Mouse (Mus musculus): ENCODE measurements around the gene Rhbdd1. TPM values are rescaled to one million over a fixed set of nuclear protein-coding genes. Genes with fewer than 3 reads are reported as not detected.

The Rhbdd1 gene
- total and polyA plus RNA-seq, 3 experiments = 7.5 to 10.4 TPM; not detected in 1

- H3K27ac ChIP-seq (ENCODE audit: control insufficient read depth, low read depth, low read length) = no peak overlapping the region
- H3K9ac ChIP-seq (ENCODE audit: control insufficient read depth, low read depth, low read length, poor library complexity, severe bottlenecking) = no peak overlapping the region
- no peak overlapping the region for H3K4me3 ChIP-seq (ENCODE audit: control insufficient read depth in 1 of 2, insufficient read depth in 1 of 2, low read depth in 2 of 2, low read length in 2 of 2)
- H3K9me3 ChIP-seq (replicated peaks; ENCODE audit: insufficient read depth, low read length) = no peaks in the 10 kb centered on the region
- TF ChIP-seq GABPA (IDR thresholded peaks at IDR 0.05; ENCODE audit: low read depth, low read length) (no peak), GATA1 (IDR thresholded peaks at IDR 0.05; ENCODE audit: low read depth, low read length) (no peak)
- H3K4me1 ChIP-seq (ENCODE audit: control insufficient read depth in 1 of 2, insufficient read depth in 2 of 2, low read length in 2 of 2) = no peaks in the 10 kb centered on the region
- H3K79me2 ChIP-seq (ENCODE audit: control insufficient read depth, insufficient read depth, low read length, poor library complexity) = no peaks in the 10 kb centered on the region
- H3K36me3 ChIP-seq (ENCODE audit: control insufficient read depth in 1 of 2, insufficient read depth in 2 of 2, low read length in 2 of 2) = no peaks in the 10 kb centered on the region
- no peaks in the 10 kb centered on the region for H3K27me3 ChIP-seq (ENCODE audit: control insufficient read depth in 1 of 2, insufficient read depth in 2 of 2, low read length in 2 of 2)
- DNase-seq (ENCODE audit: low read depth, low spot score) = no peak
Measured at GRCm38 (mm10) chr1:82474461-82474961, 158.3 kb downstream of the Rhbdd1 start.

- Histone ChIP-seq H3K27ac (ENCODE audit: control insufficient read depth, low read depth, low read length) (no peak overlapping the region), H3K27me3 (ENCODE audit: control insufficient read depth in 1 of 2, insufficient read depth in 2 of 2, low read length in 2 of 2) (no peaks in the 10 kb centered on the region), H3K4me1 (ENCODE audit: control insufficient read depth in 1 of 2, insufficient read depth in 2 of 2, low read length in 2 of 2) (no peaks in the 10 kb centered on the region), H3K9me3 (replicated peaks; ENCODE audit: insufficient read depth, low read length) (no peaks in the 10 kb centered on the region), H3K4me3 (ENCODE audit: control insufficient read depth in 1 of 2, insufficient read depth in 1 of 2, low read depth in 2 of 2, low read length in 2 of 2) (no peak overlapping the region), H3K36me3 (ENCODE audit: control insufficient read depth in 1 of 2, insufficient read depth in 2 of 2, low read length in 2 of 2) (no peaks in the 10 kb centered on the region), H3K79me2 (ENCODE audit: control insufficient read depth, insufficient read depth, low read length, poor library complexity) (no peaks in the 10 kb centered on the region), H3K9ac (ENCODE audit: control insufficient read depth, low read depth, low read length, poor library complexity, severe bottlenecking) (no peak overlapping the region)
- DNase-seq (ENCODE audit: low read depth, low spot score) = no peak
- TF ChIP-seq CHD1 (IDR thresholded peaks at IDR 0.05; ENCODE audit: low read depth, low read length) (no peak), CHD2 (IDR thresholded peaks at IDR 0.05; ENCODE audit: low read length) (no peak), TAL1 (IDR thresholded peaks at IDR 0.05; ENCODE audit: low read length) (no peak)
Measured at GRCm38 (mm10) chr1:82475254-82475653, 159.0 kb downstream of the Rhbdd1 start.

- TF ChIP-seq RCOR1 (IDR thresholded peaks at IDR 0.05; ENCODE audit: low read depth, low read length) (no peak), EP300 (IDR thresholded peaks at IDR 0.05; ENCODE audit: low read depth in 1 of 2, low read length in 2 of 2) (no peak), CTCF (IDR thresholded peaks at IDR 0.05 in 2 of 3, conservative IDR thresholded peaks at IDR 0.05 in 1 of 3; ENCODE audit: control insufficient read depth in 1 of 3, insufficient read depth in 1 of 3, low read depth in 2 of 3, low read length in 3 of 3, poor library complexity in 1 of 3, severe bottlenecking in 1 of 3) (no peak), ZNF384 (IDR thresholded peaks at IDR 0.05; ENCODE audit: low read depth, low read length) (no peak), TAL1 (IDR thresholded peaks at IDR 0.05; ENCODE audit: low read length) (no peak), RAD21 (IDR thresholded peaks at IDR 0.05; ENCODE audit: low read depth, low read length) (no peak), HCFC1 (IDR thresholded peaks at IDR 0.05; ENCODE audit: low read depth, low read length) (no peak), MAFK (IDR thresholded peaks at IDR 0.05; ENCODE audit: borderline replicate concordance, low read depth, low read length) (no peak), KAT2A (conservative IDR thresholded peaks at IDR 0.05; ENCODE audit: low read depth, low read length) (no peak), ELF1 (IDR thresholded peaks at IDR 0.05; ENCODE audit: low read depth, low read length) (no peak), MYB (IDR thresholded peaks at IDR 0.05; ENCODE audit: low read depth, low read length) (no peak), GATA1 (IDR thresholded peaks at IDR 0.05; ENCODE audit: low read depth, low read length) (no peak), CHD1 (IDR thresholded peaks at IDR 0.05; ENCODE audit: low read depth, low read length) (no peak), MYC (IDR thresholded peaks at IDR 0.05; ENCODE audit: low read depth, low read length) (no peak), TBP (IDR thresholded peaks at IDR 0.05; ENCODE audit: low read depth, low read length) (no peak), GABPA (IDR thresholded peaks at IDR 0.05; ENCODE audit: low read depth, low read length) (no peak), MAX (IDR thresholded peaks at IDR 0.05; ENCODE audit: low read length) (no peak)
- Histone ChIP-seq H3K9ac (ENCODE audit: control insufficient read depth, low read depth, low read length, poor library complexity, severe bottlenecking) (no peak overlapping the region), H3K36me3 (ENCODE audit: control insufficient read depth in 1 of 2, insufficient read depth in 2 of 2, low read length in 2 of 2) (no peaks in the 10 kb centered on the region), H3K9me3 (replicated peaks; ENCODE audit: insufficient read depth, low read length) (no peaks in the 10 kb centered on the region), H3K79me2 (ENCODE audit: control insufficient read depth, insufficient read depth, low read length, poor library complexity) (no peaks in the 10 kb centered on the region), H3K4me3 (ENCODE audit: control insufficient read depth in 1 of 2, insufficient read depth in 1 of 2, low read depth in 2 of 2, low read length in 2 of 2) (no peak overlapping the region), H3K27ac (ENCODE audit: control insufficient read depth, low read depth, low read length) (no peak overlapping the region), H3K4me1 (ENCODE audit: control insufficient read depth in 1 of 2, insufficient read depth in 2 of 2, low read length in 2 of 2) (no peaks in the 10 kb centered on the region), H3K27me3 (ENCODE audit: control insufficient read depth in 1 of 2, insufficient read depth in 2 of 2, low read length in 2 of 2) (no peaks in the 10 kb centered on the region)
- no peak for DNase-seq (ENCODE audit: low read depth, low spot score)
Measured at GRCm38 (mm10) chr1:82475821-82476220, 159.6 kb downstream of the Rhbdd1 start.

Measured in MEL (cell line).